ENCODE assay signal across 27 mouse cellular contexts in the genomic region with DNA sequence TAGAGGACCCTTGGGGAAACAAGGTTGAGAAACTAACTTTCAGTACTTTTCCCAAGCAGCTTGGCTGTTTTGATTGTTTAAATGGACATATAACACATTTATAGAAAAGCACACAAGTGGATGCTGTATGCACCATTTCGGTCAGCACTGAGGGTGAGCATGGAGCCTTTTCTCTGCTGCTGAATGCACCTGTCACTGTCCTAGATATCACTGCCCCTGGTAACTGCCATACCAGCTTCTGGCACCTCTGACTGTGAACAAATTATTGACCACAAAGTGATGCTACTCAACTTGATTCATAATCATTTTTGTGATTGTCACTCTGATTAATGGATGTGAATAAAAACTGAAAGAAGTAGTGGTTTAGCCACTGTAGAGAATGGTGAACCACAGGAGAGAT.
"Had no signal": no experiment of that assay in that cellular context is flagged by ENCODE, and none has a peak within 500 bp of the region (broad histone marks: within the 10 kb centered on the region; RNA-seq: fewer than 3 reads in every experiment).

No protein-coding gene starts in this region.

- DNase-seq: left cerebral cortex, postnatal 4 days; liver; liver, embryonic 13.5 days; liver, postnatal 0 days; lung, adult 18-20 months; lung, adult 2 months; lung, embryonic 14.5 days; lung, postnatal 10 days; lung, postnatal 14 days; lung, postnatal 36 days; lung, postnatal 4 days; midbrain, embryonic 14.5 days had no signal

- H3K27me3 ChIP-seq: limb, embryonic 12.5 days; limb, embryonic 13.5 days; limb, embryonic 15.5 days; liver, embryonic 12.5 days; liver, embryonic 13.5 days; liver, embryonic 15.5 days; lung, embryonic 15.5 days; megakaryocyte, embryonic 14.5 days; midbrain, embryonic 12.5 days; midbrain, embryonic 13.5 days; midbrain, embryonic 15.5 days had no signal

- H3K4me3 ChIP-seq: left cerebral cortex, adult 2 months; limb, embryonic 10.5 days; limb, embryonic 12.5 days; limb, embryonic 13.5 days; limb, embryonic 15.5 days; liver, embryonic 12.5 days; liver, embryonic 13.5 days; liver, embryonic 15.5 days; lung, embryonic 15.5 days; megakaryocyte, embryonic 14.5 days; midbrain, embryonic 10.5 days; midbrain, embryonic 12.5 days; midbrain, embryonic 13.5 days; midbrain, embryonic 15.5 days had no signal

- H3K36me3 ChIP-seq: midbrain, embryonic 15.5 days had no signal

- H3K4me2 ChIP-seq: limb, embryonic 12.5 days; limb, embryonic 13.5 days; limb, embryonic 15.5 days; liver, embryonic 11.5 days; liver, embryonic 12.5 days; liver, embryonic 13.5 days; liver, embryonic 15.5 days; lung, embryonic 14.5 days; lung, embryonic 15.5 days; midbrain, embryonic 11.5 days; midbrain, embryonic 12.5 days; midbrain, embryonic 13.5 days; midbrain, embryonic 15.5 days had no signal
